Comparison of ENCODE assay signal across 13 mouse cellular contexts in genomic region chr17:45165741-45166140, GRCm38 (mm10).
A peak's percentile ranks its signal among the peaks of the same experiment; 100 is the strongest.
DNase-seq lines count a peak whose midpoint lies in the region; ATAC-seq lines count a peak whose summit lies in the region.
"Had no signal": no experiment of that assay in that cellular context is flagged by ENCODE, and none has a peak within 500 bp of the region (broad histone marks: within the 10 kb centered on the region; RNA-seq: fewer than 3 reads in every experiment).

No protein-coding gene starts in this region.

- H3K4me1 ChIP-seq in embryonic facial prominence, embryonic 14.5 days (ENCODE audit: control insufficient read depth, insufficient read depth, low read length), result peaks cover 8% of the 10 kb centered on the region; the same call in 1 of the 2 replicates
- peaks cover 21% of the 10 kb centered on the region for H3K4me1 ChIP-seq in embryonic facial prominence, embryonic 10.5 days
- 0 out of 2 replicates have a peak, but pooled peaks cover 3% of the 10 kb centered on the region for H3K4me1 ChIP-seq in kidney, embryonic 16.5 days (ENCODE audit: insufficient read depth, low read length)
- H3K4me1 ChIP-seq in midbrain, embryonic 16.5 days (ENCODE audit: control insufficient read depth, insufficient read depth, low read length), result 0 out of 2 replicates have a peak, but pooled peaks cover 8% of the 10 kb centered on the region
- H3K4me1 ChIP-seq: liver, embryonic 13.5 days; megakaryocyte, embryonic 14.5 days had no signal

- no peaks in the 10 kb centered on the region for H3K27me3 ChIP-seq in embryonic facial prominence, embryonic 14.5 days (replicated peaks; ENCODE audit: control insufficient read depth, insufficient read depth, low read length)
- H3K27me3 ChIP-seq in embryonic facial prominence, embryonic 10.5 days (replicated peaks; ENCODE audit: low read depth, poor library complexity, severe bottlenecking), result no peaks in the 10 kb centered on the region; the same call in 1 of the 2 replicates
- H3K27me3 ChIP-seq in kidney, embryonic 16.5 days (ENCODE audit: insufficient read depth, low read length), result no peaks in the 10 kb centered on the region
- no peaks in the 10 kb centered on the region for H3K27me3 ChIP-seq in midbrain, embryonic 16.5 days (ENCODE audit: control insufficient read depth, insufficient read depth, low read depth, low read length)
- H3K27me3 ChIP-seq: liver, embryonic 13.5 days had no signal

- H3K9ac ChIP-seq in embryonic facial prominence, embryonic 14.5 days (ENCODE audit: low read depth, low read length), result no peak overlapping the region
- H3K9ac ChIP-seq in kidney, embryonic 16.5 days (replicated peaks; ENCODE audit: low read length), result no peak overlapping the region
- H3K9ac ChIP-seq in midbrain, embryonic 16.5 days (ENCODE audit: low read depth, low read length), result no peak overlapping the region
- H3K9ac ChIP-seq: liver, embryonic 13.5 days had no signal

- H3K4me2 ChIP-seq in embryonic facial prominence, embryonic 14.5 days (ENCODE audit: low read depth, low read length), result no peak overlapping the region
- H3K4me2 ChIP-seq in kidney, embryonic 16.5 days (replicated peaks; ENCODE audit: low read depth, low read length), result no peak overlapping the region
- no peak overlapping the region for H3K4me2 ChIP-seq in midbrain, embryonic 16.5 days (ENCODE audit: low read length)
- H3K4me2 ChIP-seq: liver, embryonic 13.5 days had no signal

- intact Hi-C loops in gastrocnemius, postnatal 36 days (cut with DNase I), result no loop called here

- H3K9me3 ChIP-seq in embryonic facial prominence, embryonic 14.5 days (ENCODE audit: control insufficient read depth, low read length), result no peaks in the 10 kb centered on the region
- no peaks in the 10 kb centered on the region for H3K9me3 ChIP-seq in embryonic facial prominence, embryonic 10.5 days
- H3K9me3 ChIP-seq in kidney, embryonic 16.5 days (ENCODE audit: low read length), result no peaks in the 10 kb centered on the region
- H3K9me3 ChIP-seq in midbrain, embryonic 16.5 days (replicated peaks; ENCODE audit: control insufficient read depth, low read length, poor library complexity, severe bottlenecking), result no peaks in the 10 kb centered on the region
- H3K9me3 ChIP-seq: liver, embryonic 13.5 days had no signal

- DNase-seq in embryonic facial prominence, embryonic 14.5 days (ENCODE audit: low spot score), result peak; percentile 81
- DNase-seq in embryonic facial prominence, embryonic 10.5 days (ENCODE audit: low spot score), result no peak
- DNase-seq in kidney, postnatal 25 days, result no peak
- DNase-seq in adrenal gland, postnatal 10 days, result peak; percentile 75
- DNase-seq in c-Kit-positive CD71-positive TER-119-positive erythroid progenitor cells, embryonic 14.5 days (ENCODE audit: low spot score), result no peak
- DNase-seq in gastrocnemius, postnatal 36 days, result no peak
- DNase-seq: cerebellum, adult 9-10 months; liver, embryonic 13.5 days; thymus, postnatal 36 days had no signal

- WGBS in embryonic facial prominence, embryonic 14.5 days, result 17% methylated on average over 4 of the region's 4 CpGs
- 34% methylated on average over 4 of the region's 4 CpGs for WGBS in embryonic facial prominence, embryonic 10.5 days
- WGBS in kidney, embryonic 16.5 days, result 27% methylated on average over 4 of the region's 4 CpGs
- 21% methylated on average over 4 of the region's 4 CpGs for WGBS in midbrain, embryonic 16.5 days

- no peak overlapping the region for H3K4me3 ChIP-seq in embryonic facial prominence, embryonic 14.5 days (ENCODE audit: low read depth, low read length)
- H3K4me3 ChIP-seq in embryonic facial prominence, embryonic 10.5 days, result no peak overlapping the region
- no peak overlapping the region for H3K4me3 ChIP-seq in kidney, embryonic 16.5 days (ENCODE audit: low read length)
- H3K4me3 ChIP-seq in midbrain, embryonic 16.5 days (ENCODE audit: low read depth, low read length), result no peak overlapping the region
- H3K4me3 ChIP-seq: liver, embryonic 13.5 days; megakaryocyte, embryonic 14.5 days had no signal

- no peak overlapping the region for H3K27ac ChIP-seq in embryonic facial prominence, embryonic 14.5 days (replicated peaks; ENCODE audit: low read depth, low read length)
- H3K27ac ChIP-seq in embryonic facial prominence, embryonic 10.5 days (replicated peaks), result no peak overlapping the region
- no peak overlapping the region for H3K27ac ChIP-seq in kidney, embryonic 16.5 days (ENCODE audit: low read length)
- H3K27ac ChIP-seq in midbrain, embryonic 16.5 days (ENCODE audit: low read length), result no peak overlapping the region
- H3K27ac ChIP-seq: liver, embryonic 13.5 days had no signal

- ATAC-seq in embryonic facial prominence, embryonic 14.5 days (ENCODE audit: low read depth), result peak; percentile 56; the same call in 1 of the 2 replicates
- ATAC-seq in kidney, embryonic 16.5 days (ENCODE audit: low FRiP score, low TSS enrichment), result peak; percentile 59; the same call in 1 of the 2 replicates
- ATAC-seq in midbrain, embryonic 16.5 days, result peak; percentile 64; the same call in 1 of the 2 replicates

- H3K36me3 ChIP-seq in embryonic facial prominence, embryonic 14.5 days (ENCODE audit: control insufficient read depth, insufficient read depth, low read length), result no peaks in the 10 kb centered on the region
- H3K36me3 ChIP-seq in embryonic facial prominence, embryonic 10.5 days (replicated peaks), result no peaks in the 10 kb centered on the region
- no peaks in the 10 kb centered on the region for H3K36me3 ChIP-seq in kidney, embryonic 16.5 days (ENCODE audit: insufficient read depth, low read length)
- H3K36me3 ChIP-seq in midbrain, embryonic 16.5 days (ENCODE audit: control insufficient read depth, insufficient read depth, low read length), result no peaks in the 10 kb centered on the region
- H3K36me3 ChIP-seq: G1E; liver, embryonic 13.5 days had no signal

Comparison
In these comparisons a context has a peak if more than half of its experiments do, and no peak if none do; other contexts are left out.
1. DNase-seq: peak in embryonic facial prominence, embryonic 14.5 days (single experiment) and adrenal gland, postnatal 10 days (single experiment); none in embryonic facial prominence, embryonic 10.5 days (single experiment), kidney, postnatal 25 days (0 of 2), c-Kit-positive CD71-positive TER-119-positive erythroid progenitor cells, embryonic 14.5 days (single experiment) and gastrocnemius, postnatal 36 days (0 of 2).
2. Peak in every context shown above with its lines, with median percentiles within 50 percentile points of each other: ATAC-seq.